Mouse (Mus musculus): ENCODE measurements around the gene Gm45233.
"Not testable (repeated sequence)": the region's sequence is repeated elsewhere in the genome, so short reads cannot be mapped to it uniquely, and the experiment has no call there.

The Gm45233 gene

DNA sequence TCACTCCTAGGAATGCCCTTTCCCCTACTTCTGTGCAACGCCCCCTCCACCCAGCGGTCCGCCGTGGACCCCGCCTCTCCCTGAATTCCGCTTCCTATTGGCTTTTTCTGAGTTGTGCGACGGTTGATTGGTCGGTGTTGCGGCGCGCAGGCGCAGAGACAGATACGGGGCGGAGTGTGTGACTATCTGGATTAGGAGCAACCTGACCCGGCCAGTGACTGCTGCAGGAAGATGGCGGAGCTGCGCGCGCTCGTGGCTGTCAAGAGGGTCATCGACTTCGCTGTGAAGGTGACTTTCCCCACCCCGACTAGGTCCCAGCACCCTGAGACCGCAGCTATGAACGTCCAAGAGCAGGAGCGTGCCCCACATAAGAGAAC lies at the start of gene Gm45233, which contains the start of gene Etfb:
Gene Gm45233, plus strand, starts transcription at position 212 of the 377 bp plus-strand sequence.
Gene Etfb, plus strand, starts transcription at position 167 of the 377 bp plus-strand sequence.
- DNase-seq (ENCODE audit: low spot score): peak; percentile 81

DNA sequence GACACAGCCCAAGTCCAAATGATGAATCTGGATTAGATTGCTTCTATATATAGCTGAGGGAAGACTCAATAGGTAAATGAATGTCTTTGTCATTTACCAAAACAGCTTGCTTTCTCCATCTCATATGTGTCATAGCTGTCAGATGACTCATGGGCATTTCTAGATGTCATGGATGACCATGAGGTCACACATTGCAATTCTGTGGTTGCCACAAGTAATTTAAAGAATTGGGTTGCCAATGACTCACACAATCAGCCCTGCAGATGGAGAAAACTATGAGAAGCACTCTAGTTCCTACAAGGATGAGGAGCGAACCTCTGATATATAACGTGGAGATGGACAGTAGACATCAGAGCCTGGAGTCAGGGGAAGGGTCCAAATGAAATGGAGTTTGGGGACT lies 44.4 kb upstream of the Gm45233 start:
- DNase-seq (ENCODE audit: low spot score): no peak

DNA sequence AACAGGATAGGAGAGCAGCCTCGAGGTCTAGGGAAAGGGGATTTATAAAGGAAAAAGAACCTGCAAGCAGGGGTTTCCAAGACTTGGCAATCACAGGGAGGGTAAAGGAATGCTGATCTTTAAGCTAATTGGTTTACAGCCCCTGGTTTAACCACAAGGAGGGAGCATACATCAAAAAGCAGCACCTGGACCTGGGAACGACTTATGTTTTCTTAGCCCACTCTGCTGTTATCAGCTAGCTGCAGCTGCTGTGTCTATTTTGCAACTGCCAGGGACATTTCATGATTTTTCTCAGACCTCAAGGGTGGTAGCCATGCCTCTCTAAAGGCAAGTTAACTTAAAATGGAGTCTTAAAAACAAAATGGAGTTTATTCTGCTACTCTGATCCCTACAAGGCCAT lies 41.2 kb upstream of the Gm45233 start:
- DNase-seq (ENCODE audit: low spot score): no peak

DNA sequence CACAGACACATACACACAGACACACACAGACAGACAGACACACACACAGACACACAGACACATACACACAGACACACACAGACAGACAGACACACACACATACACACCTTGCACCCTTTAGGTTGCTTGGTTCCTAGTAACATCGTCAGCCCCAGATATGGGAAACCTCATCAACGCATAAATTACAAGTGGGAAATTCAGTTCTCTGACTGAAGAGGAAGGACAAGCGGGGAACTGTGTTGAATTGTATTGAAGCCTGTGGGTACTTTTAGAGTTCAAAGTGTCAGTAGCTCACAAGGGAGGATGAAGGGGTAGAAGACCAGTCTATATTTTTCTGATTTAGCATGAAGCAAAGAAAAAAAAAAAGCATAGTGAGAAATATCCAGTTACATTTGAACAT lies 36.4 kb upstream of the Gm45233 start:
- no peak for DNase-seq (ENCODE audit: low spot score)

DNA sequence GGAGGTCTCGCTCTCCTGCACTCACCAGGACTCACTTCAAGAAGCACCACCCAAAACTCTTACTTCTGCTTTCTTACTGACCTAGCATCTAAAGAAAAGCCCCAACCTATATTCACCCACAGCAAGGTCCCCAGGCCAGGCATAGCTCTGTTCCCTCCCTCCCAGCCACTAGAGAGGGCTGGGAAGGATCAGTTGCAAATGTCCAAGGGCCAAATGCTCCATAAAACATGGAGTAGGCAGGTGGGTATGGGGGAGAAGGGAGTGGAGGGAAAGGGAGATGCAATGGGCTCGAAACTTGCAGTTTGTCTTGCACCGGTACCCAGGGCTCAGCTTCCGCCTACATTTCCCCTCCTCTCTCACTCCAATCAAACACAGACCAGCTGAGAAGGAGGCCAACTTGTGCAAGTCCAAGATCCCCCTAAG lies 35.8 kb upstream of the Gm45233 start, which contains the start of gene Siglecg:
Gene Siglecg, plus strand, starts transcription at position 74 of the 423 bp plus-strand sequence.
- no peak for DNase-seq (ENCODE audit: low spot score)

DNA sequence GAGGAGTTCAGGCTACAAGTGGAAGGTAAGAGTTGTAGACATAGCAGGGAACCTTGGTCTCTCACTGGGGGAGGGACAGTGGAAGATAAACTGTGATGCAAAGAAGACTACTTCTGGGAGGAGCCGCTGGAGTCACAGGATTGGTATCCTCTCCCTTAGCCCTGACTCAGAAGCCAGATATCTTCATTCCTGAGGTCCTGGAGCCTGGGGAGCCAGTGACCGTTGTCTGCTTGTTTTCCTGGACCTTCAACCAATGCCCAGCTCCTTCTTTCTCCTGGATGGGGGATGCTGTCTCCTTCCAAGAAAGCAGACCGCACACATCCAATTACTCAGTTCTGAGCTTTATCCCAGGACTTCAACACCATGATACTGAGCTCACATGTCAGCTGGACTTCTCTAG lies 34.8 kb upstream of the Gm45233 start:
- no peak for DNase-seq (ENCODE audit: low spot score)

DNA sequence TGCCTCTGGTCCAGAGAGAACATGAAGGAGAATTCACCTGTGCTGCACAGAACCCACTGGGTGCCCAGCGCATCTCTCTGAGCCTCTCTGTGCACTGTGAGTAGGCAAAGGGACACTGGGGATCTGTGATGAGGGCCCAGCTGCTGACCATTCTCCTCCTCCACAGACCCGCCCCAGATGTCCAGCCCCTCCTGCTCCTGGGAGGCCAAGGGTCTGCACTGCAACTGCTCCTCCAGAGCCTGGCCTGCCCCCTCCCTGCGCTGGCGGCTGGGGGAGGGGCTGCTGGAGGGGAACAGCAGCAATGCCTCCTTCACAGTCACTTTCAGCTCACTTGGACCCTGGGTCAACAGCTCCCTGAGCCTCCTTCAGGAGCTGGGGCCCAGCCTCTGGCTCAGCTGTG lies 32.2 kb upstream of the Gm45233 start:
- not testable (repeated sequence) for DNase-seq (ENCODE audit: low spot score)

DNA sequence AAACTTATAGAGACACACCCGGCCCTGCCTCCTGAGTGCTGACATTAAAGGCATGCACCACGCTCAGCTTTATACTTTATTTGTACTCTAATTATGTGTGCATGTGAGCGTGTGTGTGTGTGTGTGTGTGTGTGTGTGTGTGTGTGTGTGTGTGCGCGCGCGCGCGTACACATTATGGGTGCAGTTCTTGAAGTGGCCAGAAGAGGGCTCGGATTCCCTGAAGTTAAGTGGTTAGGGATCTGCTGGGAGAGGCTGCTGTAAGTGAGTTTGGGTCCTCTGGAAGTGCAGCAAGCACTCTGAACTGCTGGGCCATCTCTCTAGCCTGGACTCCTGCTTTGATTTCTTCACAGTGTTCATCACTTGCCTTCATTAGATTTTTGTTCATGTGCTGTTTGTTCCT lies 26.6 kb upstream of the Gm45233 start:
- no peak for DNase-seq (ENCODE audit: low spot score)

DNA sequence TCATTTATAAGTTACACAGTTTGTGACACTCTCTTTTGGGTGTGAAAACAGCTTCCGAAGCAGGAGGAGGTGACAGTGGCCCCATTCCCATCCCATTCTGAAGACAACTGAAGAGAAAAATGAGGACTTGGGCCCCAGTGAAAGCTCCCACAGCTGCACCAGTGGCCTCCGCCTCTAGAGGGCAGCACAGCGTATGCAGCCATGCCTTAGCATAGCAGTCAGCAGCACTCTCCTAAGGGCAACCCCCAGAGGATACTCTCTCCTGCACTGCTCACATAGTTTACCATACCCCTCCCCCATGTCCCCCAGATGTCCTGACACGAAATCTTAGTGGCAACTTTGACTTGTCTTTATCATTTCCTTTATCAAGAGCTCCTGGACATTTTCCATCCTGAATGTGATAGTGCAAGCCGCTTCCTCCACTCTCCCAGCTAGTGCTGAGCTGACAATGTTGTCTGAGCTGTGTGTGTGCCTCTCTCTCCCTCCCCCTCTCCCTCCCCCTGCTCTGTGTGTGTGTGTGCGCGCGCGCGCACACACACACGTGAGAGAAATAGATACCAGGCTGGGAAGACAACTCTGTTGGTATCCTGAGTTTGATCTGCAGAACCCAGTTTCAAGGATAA lies 20.8 kb upstream of the Gm45233 start:
- peak; percentile 65 for DNase-seq (ENCODE audit: low spot score)

DNA sequence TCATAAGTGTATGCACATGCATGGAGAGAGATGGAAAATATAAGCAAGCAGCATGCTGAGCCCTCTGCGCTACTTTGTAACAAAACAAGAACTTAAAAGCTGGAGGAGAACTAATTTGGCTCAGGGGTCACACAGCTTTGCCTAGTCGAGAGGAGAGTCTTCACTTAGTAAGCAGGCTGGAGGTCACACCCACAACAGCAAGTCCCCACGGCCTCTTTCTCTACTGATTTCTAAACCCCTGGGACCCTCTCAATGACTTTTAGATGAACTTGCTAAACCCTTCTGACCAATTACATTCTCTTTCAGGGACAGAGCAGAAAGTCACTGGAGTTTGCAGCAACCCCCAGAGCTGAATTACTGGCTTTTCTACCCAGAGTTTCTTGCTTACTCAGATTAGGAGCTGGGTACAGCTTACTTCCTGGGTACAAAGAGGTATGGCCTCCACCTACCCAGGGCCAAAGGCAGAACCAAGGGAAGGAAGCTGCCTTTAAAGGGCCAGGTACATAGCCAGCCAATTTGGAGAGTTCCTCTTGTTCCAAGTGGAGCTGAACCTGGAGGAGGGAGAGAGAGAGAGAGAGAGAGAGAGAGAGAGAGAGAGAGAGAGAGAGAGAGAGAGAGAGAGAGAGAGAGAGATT lies 19.8 kb upstream of the Gm45233 start:
- DNase-seq (ENCODE audit: low spot score): no peak

DNA sequence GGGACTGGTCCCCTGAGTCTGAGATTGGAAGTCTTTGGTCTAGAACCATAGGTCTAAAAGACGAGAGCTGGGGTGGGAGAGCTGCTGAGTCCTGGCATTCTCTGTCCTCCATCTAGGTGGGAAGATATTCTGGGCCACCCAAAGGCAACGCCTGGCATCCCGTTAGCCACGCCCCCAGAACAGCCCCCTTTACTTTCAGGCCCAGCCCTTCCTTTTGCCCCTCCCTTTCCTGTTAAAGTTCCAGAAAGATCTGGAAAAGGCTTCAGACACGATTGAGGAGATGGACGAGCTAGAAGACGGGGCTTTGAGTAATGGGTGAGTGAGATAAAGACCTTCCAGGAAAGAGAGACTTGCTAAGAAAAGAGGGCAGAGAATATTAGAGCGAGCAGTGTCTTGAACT lies 16.5 kb upstream of the Gm45233 start, which contains the start of gene Lim2:
Gene Lim2, plus strand, starts transcription at position 265 of the 400 bp plus-strand sequence.
- no peak for DNase-seq (ENCODE audit: low spot score)

DNA sequence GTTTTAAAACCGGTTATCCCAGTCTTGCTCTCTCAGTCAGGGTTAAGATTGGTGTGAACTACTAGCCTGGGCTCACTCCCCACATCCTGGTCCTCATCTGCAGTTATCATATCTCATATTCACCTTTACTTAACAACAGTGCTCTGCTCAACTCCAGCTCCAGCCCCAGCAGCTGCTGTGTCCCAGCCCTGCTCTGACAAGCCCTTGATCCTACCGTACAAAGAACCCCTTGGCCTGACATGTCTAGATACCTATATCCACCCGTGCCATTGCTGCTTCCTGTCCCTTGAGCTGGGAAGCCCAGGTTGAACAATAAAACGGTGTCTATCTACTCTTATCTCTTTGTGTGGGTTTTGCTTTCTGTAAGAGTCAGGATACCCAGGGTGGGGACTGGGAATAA lies 14.4 kb upstream of the Gm45233 start:
- no peak for DNase-seq (ENCODE audit: low spot score)

DNA sequence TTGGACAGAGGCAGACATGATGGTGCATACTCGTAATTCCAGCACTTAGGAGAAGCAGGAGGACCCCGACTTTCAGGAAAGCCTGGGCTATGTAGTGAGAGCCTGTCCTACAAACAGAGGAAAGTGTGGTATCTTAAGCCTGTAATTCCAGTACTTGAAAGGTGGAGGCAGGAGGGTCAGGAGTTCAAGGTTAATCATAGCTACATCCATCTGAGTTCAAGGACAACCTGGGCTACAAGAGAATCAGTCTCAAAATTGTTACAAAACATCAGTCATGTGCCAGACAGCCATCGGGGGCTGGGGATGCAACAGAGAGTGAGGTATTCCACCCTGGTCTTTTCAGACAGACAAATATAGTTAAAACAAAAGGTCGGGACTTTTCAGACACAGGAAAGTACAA lies 11.0 kb upstream of the Gm45233 start:
- no peak for DNase-seq (ENCODE audit: low spot score)

DNA sequence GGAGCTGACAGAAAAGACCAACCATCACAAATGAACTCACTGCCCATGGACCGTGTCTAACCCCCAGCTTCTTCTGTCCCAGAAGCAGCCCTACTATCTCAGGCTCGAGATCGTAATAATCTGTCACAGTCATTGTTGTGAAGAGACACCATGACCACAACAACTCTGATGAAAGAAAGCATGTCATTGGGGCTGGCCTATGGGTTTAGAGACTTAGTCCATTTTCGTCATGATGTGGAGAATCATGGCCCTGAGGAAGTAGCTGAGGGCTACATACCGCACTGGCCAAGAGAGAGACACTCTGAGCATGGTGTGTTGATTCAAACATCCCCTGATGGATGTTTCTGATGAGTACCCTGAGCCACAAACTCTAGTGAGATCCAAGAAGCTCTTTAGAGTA lies 9.3 kb upstream of the Gm45233 start:
- DNase-seq (ENCODE audit: low spot score): no peak

DNA sequence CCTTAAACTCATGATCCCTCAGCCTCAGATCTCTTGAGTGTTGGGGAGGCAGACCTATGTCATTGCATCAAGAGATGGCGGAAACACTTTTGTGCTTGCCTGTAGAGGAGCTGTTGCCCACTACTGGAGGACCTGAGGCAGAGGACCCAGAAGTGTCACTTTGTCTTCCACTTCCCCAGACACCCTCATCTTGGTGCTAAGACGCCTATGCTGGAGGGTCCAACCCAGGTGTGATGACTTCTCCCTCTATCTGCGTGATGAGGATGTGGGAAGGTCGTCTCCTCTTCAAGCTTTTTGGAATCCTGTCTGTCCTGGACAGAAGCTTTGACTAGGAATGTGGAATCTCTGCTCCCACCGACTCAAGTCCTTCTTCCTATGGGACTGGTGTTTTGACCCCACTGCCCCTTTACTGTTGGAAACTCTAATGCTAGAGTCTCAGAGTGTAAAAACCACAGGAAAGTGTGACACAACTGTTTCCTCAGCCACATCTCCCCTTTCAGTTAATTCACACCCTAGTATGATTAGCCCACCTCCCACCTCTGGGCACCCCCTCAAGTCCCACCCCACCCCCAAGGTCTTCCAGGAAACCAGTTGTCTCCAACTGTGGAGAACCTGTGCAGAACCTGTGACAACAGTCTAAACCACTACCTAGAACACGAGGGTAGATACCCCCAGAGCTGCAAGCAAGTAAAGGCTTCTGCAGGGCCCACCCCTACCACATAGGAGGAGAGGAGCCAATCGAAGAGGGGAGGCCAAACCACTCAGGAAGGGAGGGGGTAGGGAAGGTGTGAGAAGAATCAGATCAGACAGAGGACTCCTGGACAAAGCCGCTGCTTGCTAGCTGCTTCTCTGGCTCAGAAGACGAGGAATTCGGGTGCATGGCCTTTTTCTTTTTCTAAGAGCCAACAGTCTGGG lies 7.3 kb upstream of the Gm45233 start, which contains the start of gene Nkg7:
Gene Nkg7, plus strand, starts transcription at position 733 of the 915 bp plus-strand sequence.
- DNase-seq (ENCODE audit: low spot score): no peak

DNA sequence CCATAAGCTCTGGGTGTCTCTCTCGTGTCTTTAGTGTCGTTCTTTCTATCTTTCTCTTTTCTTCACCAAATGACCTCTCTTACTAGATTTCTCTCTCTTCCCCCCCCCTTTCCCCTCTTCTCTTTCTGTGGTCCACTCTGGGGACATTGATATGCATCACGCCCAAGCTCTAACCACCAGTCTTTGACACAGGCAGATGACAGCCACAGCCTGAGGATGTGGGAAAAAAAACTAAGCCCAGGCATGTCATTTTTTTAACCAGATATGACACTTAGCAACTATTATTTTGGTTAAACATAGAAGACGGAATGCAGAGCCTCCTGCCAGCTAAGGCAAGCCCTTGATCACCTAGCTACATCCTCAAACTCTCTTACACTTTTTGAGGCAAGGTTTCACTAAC lies 5.3 kb upstream of the Gm45233 start:
- no peak for DNase-seq (ENCODE audit: low spot score)

DNA sequence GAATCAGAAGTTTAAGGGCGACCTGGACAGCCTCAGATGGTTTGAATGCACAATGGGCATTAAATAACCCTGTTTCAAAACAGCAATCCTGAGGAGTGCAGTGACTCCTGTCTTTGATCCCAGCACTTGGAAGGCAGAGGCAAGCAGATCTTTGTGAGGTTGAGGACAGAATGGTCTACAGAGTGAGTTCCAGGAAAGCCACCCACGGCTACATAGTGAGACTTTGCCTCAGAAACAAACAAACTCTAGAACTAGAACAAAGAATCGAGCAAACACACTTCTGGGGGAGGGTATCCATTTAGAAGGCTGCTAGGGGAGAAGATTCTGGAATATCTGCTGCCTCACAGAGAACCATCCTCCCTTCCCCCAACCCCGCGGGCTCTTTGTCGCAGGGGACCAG lies 3.4 kb upstream of the Gm45233 start, which contains the start of gene Cldnd2:
Gene Cldnd2, plus strand, starts transcription at position 301 of the 400 bp plus-strand sequence.
- no peak for DNase-seq (ENCODE audit: low spot score)

DNA sequence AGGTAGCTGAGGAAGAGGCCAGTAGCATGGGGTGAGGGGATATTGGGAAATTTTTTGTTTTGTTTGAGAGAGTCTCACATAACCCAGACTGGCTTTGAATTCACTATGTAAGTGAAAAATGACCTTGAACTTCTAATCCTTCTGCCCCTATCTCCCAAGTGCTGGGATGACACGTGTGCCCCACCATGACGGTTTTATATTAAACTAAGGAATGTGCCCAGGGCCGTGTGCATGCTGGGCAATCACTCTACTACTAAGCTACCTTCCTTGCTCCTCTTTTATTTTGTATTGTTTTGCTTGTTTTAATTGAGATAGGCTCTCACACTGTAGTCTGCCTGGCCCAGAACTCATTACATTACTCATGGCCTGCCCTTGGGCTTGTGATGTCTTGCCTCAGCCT lies 2.9 kb upstream of the Gm45233 start:
- no peak for DNase-seq (ENCODE audit: low spot score)

DNA sequence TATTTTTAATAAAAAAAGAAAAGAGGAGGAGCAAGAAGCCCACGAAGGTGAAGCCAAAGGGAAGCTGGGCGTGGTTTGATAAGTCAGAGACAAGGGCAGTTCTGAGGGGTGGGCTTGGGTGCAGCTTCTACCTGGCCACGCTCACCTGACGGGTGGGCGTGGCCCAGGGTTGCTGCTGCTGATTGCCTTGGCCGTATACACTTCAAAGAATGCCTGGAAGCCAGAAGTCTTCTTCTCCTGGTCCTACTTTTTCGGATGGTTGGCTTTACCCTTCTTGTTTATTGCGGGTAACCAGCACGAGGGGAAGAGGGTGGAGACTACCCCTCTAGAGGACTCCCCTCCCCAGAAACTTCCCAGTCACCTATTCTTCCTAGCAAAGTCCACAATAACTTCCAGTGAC lies 1.2 kb upstream of the Gm45233 start:
- no peak for DNase-seq (ENCODE audit: low spot score)

DNA sequence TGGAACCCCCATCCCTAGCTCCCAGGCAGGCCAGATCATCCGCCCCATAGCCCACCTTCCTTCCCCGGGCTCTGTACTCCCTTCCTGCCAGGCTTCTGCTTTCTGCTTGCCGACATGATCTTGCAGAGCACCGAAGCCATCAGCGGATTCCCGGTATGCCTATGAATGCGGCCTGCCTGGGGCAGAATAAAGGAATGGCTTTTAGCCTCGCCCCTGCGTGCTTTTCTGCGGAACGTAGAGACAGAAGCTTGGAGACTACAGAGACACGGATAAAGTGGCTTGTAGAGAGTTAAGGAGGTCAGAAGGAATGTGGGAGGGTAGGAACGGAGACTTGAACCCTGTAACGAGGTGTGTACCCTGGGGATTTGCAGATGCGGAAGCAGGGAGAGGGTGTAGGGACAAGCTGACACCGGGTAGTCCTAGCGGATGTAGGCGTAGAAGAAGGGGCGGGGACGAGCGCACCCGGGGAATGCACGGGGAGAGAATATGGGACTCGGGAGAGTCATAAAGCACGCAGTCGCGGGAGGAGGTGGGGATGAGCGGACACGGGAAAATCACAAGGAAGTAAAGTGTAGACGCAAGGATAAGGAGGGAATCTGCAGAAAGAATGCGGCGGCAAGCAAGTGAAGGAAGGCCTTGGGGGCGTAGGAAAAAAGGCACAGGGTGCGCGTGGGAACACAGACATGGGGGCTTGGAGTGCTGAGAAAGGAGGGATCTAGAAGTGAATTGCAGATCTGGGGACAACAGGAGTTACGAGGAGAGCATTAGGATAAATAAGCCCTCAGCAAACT lies 607 bp upstream of the Gm45233 start:
- peak; percentile 27 for DNase-seq (ENCODE audit: low spot score)

DNA sequence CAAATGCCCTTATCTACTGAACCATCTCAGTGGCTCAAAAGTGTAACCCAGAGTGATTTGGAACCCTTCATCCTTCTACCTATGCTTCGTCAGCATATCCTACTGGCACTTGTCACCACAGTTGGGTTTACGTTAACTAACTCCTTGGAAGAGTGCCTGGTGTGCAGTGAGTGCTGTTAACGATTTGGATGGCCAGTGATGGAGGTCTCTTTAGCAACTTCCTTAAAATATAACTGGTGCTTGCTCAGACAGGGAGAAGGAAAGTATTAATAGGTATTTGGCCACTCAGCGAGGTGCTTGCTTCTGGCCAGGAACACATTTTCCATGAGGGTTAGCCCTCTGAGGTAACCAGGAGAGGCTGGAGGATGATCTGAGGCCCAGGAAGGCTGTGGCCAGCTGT lies 3.9 kb downstream of the Gm45233 start:
- no peak for DNase-seq (ENCODE audit: low spot score)

DNA sequence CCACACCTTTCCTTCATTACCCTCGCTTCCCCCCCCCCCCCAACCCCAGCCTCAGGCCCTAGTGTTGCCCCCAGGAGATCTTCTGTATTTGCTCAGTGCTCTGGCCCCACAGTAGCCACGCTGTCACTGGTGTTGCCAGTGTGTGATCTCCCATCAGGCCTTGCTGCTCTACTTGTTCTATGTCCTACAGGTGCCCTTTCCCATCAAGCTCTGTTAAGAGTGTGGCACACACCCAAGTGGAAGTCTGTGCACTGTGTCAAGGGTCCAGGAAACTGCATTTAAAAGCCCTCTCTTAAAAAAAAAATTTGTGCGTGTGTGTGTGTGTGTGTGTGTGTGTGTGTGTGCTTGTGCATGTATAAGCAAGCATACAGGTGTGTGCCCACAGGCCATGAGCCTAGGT lies 4.3 kb downstream of the Gm45233 start:
- DNase-seq (ENCODE audit: low spot score): no peak

Data from layer of hippocampus, adult 9-10 months (tissue).